Mouse (Mus musculus): Measurements from ENCODE around the gene Serinc5.
"Not testable (repeated sequence)": the region's sequence is repeated elsewhere in the genome, so short reads cannot be mapped to it uniquely, and the experiment has no call there.

Serinc5 gene

DNA sequence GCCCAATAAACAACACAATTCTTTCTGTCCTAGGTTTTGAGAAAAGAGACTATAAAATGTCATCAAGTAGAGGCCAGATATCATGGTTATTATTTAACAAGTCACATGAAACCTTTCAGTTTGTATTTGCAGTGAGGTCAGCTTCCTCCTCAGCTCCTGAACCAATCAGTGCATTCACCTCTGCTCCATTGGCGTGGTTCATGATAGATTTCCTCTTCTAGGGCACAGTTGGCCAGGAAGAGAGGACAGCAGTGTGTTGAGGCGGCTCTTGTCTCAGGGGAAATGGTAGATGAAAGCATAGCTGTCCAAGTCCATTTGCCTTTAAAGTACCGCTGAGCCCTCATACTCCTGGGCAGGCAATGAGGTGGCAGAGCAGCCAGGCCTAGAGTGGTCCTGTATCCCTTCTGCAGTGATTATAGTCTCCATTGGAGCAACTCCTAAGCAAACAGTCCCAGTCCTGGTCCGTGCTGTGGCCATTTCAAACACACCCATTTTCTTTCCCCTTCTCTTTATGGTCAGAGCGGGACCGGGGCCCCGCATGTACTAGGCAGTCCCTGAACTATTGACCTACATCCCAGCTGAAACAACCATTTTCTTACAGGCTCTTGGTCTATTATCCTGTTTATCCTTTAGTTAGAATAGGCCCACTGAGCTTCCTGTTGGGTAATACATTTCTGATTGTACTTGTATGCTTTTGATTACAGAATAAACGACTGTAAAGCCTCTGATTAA is 51.8 kb downstream of the Serinc5 start:
- no peak for DNase-seq (ENCODE audit: extremely low read depth, insufficient read length, low spot score)

DNA sequence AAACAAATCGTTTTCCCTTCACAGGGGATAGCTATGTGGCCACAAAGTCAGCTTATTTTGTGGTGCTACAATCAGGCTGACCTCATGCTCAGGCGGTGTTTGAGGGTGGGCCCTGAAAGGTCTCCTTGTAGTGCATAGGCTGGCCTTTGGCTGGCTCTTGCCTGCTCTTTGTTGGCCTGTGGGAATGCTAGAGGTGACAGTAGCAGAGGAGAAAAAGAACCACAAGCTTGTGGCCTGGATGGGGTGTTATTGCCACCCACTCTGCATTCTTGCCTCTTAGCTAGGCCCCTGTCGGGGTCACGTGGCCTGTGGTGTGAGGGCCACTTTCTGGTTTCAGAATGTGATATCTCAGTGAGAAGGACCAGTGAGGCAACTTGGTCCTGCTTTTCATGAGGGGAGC is 54.1 kb downstream of the Serinc5 start:
- no peak for DNase-seq (ENCODE audit: extremely low read depth, insufficient read length, low spot score)

DNA sequence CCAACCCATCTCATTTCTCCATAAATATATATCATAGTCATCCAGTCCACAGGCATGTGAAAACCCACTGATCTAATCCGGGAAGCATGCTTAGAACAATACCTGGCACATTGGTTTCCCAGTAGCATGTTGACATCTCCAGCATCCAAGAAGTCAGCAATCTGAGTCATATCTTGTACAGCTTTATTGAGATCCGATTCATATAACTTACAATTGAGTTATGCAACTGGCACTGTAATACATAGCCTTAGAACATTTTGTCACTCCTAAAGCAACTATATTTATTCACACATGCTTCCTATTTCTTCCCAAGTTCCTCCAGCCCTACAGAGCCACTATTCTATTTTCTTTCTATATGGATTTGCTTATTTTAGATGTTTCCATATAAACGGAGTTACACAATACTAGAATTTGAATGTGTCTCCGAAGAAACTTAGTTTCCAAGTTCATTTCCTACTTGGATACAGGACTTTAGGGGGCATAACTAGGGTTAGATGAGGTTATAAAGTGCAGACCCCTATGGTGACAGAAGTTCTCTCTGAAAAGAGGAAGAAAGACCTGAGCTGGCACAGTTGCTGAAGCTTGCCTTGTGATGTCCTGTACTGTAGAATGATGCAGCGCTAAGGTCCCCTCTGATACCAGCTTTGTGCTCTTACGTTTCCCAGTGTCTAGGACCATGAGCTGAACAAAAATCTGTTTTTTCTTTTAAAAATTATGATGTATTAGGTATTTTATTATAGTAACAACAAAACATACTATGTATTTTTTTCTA is 57.5 kb downstream of the Serinc5 start:
- no peak for DNase-seq (ENCODE audit: extremely low read depth, insufficient read length, low spot score)

DNA sequence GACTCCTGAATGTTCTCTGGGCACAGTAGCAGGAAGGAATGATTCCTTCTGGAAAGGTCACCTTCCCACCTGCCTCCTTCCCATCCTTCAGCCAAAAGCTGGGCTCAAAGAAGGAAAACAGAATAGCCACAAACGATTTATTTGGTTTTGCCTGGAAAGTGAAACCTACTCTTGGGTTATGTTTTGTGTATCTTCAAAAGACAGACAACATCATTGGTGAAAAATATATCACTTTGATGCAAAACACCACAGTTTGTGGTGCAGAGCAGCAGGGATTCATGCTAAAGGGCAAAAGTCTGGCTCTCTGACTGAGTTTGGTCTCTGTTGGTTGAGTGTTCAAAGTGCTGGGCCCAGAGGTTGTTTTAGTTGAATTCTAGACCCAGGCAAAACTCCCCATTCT is 60.8 kb downstream of the Serinc5 start:
- DNase-seq (ENCODE audit: extremely low read depth, insufficient read length, low spot score): no peak

DNA sequence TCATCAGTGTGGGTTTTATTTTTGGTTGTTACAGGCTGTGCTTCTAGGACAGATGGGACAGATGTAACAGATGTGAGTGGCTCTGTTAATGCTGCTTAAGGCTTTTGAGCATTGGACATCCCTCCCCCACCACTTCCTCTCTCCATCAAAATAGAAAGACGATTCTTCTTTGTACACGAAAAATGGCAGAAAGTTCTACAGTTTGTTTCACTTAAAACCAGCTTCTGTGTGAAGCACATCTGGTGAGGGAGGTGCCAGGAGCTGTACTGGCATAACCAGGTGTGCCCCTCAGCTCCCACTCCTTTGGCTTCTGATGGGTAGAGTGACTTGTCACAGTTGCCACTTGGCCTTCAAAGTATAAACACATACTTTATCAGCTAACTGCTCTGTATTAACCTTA is 63.8 kb downstream of the Serinc5 start:
- DNase-seq (ENCODE audit: extremely low read depth, insufficient read length, low spot score): no peak

DNA sequence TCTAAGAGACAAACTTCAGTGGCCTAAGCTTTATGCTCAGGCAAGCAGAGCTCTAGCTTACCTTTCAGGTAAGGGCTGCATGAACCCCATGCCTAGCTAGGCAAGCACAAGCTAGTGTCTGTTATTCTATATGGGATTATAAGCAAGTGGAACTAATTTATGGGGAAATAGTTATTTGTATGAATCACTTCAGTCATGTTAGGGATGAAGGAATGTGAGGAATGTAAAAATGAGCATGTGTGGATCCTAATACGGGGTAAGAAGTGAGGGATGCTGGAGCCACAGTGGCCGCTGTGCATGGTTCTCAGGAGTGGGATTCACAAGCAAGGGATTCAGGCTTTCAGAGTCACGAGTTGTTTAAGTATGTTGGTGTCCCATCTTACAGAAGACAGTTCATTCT is 64.4 kb downstream of the Serinc5 start:
- DNase-seq (ENCODE audit: extremely low read depth, insufficient read length, low spot score): no peak

DNA sequence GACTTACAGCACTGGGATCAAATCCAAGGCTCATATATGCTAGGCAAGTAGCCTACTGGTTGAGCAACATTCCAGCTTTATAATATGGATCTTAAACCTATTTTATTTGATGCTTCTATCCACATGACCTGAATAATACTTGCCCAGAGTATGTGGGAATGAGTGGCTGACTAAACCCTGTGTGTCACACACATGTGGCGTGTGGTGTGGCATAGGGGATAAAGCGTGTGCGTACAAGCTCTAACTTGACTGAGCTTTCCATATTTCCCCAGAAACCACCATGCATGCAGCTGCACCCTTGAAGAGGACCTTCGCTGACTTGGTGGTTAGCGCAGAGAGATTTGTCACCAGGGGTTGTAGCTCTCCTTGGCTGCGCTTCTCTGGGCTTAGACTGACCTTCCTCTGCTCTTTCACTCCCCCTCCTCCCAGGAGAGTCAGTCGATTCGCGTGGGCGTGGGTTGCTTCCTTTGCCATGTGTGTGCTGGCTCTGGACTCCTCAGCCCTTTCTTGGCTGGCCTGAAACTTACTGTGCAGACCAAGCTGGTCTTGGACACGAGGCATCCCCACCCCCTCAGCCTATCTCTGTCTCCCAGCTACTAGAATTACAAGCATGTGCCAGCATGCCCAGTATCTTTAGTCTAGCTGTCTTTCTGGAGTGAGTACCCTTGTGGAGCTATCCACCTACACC is 65.2 kb downstream of the Serinc5 start:
- DNase-seq (ENCODE audit: extremely low read depth, insufficient read length, low spot score): no peak

DNA sequence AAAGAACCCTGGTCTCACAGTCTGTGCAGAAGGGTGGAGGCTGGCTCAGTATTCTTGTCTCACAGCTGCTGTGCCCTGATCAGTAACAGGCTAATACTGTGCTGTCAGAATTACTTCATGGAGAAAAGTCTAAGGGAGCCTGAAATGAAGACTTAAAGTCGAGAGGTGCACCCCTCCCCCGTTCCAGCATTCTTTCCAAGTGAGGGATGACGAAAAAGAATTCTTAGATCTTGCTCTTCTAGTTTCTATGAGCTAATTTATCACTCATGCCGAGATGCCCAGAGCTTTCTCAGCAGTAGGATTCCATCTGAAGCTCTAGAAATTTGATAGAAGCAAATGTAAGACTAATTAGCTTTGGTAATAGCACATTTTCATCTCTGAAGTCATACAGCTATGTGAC is 66.8 kb downstream of the Serinc5 start:
- DNase-seq (ENCODE audit: extremely low read depth, insufficient read length, low spot score): no peak

DNA sequence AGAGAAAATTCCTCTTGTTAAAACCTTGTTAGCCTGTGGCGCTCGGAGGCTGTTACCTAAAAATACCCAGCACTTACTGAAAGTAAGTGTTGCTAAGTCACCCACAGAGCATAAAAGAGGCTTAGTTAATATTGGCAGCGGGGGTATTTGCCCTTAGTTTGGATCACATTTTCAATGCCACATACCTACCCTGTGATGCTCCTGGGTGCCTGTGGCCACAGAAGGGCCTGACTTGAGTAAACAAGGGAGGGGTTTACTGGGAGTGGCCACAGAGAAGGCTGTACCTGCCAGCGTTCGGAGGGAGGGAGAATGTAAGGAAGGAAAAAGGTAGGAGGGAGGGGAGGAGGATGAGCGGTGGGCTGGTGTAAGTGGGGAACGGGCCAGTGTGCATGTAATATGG is 68.8 kb downstream of the Serinc5 start:
- DNase-seq (ENCODE audit: extremely low read depth, insufficient read length, low spot score): no peak

DNA sequence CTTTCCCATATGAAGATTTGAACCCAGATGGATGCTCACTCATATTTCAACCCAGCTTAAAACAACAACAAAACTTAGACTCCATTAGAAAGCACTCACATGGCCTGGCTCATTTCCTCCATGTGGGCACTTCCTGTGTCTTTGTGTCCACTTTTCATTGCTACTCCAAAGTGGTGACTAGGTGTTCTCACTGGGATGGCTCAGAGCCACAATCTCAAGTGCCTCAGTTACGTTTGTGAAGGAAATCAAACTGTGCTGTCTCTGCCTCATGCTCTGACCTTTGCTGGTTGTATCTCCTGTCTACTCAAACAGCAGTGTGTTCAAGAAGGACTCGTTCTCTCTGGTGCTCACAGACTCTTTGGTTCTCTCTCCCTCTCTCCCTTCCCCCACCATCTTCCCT is 70.7 kb downstream of the Serinc5 start:
- no peak for DNase-seq (ENCODE audit: extremely low read depth, insufficient read length, low spot score)

DNA sequence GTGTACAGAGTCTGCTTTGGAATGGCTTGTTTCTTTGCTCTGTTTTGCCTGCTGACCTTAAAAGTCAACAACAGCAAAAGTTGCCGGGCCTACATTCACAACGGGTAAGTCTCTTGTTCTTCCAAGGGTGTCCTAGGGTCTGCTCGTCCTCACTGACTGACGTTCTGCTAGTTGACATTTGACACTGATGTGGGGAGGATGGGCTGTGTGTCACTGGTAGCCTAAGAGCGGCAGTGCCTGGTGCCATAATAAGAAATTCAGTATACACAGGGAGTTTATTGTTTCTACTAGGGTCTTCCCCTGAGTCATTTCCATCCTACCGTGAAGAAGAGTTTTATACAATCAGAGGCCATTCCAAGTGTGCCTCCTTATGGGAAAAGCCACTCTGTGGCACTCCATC is 71.9 kb downstream of the Serinc5 start:
- no peak for DNase-seq (ENCODE audit: extremely low read depth, insufficient read length, low spot score)

DNA sequence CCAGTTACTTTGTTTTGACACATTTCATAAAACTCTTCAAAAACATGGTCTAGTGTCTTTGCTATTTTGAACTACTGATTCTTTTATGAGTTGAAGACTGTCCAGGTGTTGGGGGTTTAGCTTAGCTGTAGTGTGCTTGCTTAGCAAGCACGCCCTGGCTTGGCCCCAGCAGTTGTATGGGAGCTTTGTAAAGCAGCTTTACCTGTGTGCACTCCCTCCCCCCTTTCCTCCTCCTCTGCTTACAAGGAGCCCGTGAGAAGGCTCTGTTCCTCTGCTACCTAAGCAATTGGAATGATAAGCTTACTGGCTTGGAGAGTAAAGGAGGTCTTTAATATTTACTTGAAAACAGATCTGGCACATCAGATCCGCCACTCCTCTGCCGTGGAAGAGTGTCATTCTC is 72.6 kb downstream of the Serinc5 start:
- no peak for DNase-seq (ENCODE audit: extremely low read depth, insufficient read length, low spot score)

DNA sequence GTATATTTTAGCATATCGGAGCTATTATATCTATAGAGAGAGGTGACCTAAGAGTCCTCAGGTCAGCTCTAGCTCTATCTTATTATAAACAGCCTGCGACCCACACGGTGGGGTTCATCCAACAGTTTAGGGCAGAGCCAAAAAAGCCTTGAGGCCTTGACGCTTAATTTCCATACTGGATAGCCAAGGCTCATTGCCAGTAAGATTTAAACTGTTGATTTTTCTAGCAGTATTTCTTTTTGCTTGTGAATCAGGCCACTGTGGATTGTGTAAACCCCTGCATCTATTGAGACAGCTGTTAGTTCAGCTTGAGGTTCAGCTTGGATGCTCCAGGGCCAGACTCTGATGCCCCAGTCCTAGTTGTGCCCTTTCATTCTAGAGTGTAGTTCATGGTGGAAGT is 73.4 kb downstream of the Serinc5 start:
- DNase-seq (ENCODE audit: extremely low read depth, insufficient read length, low spot score): no peak

DNA sequence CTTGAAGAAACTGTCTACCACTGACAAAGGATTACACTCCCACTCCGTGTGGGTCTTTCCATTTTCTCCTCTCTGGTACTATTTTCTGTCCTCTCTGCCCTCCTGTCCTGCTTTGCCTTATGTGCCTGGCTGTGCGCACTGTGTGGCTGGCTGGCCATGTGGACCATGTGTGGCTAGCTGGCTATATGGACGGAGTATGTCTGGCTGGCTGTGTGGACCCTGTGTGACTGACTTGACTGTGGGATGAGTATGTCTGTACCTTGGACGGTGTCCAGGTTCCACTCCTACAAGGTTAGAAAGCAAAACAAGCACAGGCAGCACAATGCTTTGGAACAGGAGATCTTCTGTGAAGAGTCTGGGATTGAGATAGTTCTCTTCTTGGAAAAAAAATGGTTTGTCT is 74.4 kb downstream of the Serinc5 start:
- no peak for DNase-seq (ENCODE audit: extremely low read depth, insufficient read length, low spot score)

DNA sequence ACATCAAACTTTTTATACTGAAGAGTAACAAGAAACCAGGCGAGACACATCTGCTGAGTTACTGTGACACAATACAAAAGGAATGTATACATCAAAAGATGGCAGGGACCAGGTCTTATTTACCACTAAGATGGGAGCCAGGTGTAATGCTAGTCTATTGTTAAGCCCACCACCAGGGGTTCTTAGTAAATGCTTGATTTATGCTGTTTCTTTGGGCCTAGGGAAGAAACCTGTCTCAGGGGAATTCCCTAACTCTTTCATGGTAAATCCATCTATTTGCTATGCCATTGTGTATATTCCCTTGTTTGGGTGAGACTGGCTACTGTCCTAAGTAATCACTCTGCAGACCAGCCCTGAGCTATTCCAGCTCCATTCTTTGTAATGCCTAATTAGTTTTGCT is 76.3 kb downstream of the Serinc5 start:
- DNase-seq (ENCODE audit: extremely low read depth, insufficient read length, low spot score): not testable (repeated sequence)

DNA sequence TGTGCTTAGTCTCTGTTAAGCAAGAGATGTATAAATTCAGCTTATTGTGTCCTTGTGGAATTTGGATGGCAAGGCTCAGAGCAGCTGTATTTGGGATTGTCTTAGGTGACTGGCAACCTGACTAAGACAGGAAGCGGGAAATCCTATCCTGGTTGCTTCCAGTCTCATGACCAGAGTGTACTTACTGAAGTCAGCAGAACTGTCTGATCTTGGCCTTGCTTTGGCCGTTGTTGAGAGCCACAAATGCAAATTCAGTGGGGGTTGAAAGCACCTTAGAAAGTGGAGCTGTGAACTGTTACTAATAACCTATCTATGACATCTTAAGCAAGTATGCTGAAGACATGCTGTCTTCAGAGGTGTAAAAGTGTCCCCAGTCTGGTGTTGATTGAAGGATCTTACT is 78.2 kb downstream of the Serinc5 start:
- DNase-seq (ENCODE audit: extremely low read depth, insufficient read length, low spot score): no peak

DNA sequence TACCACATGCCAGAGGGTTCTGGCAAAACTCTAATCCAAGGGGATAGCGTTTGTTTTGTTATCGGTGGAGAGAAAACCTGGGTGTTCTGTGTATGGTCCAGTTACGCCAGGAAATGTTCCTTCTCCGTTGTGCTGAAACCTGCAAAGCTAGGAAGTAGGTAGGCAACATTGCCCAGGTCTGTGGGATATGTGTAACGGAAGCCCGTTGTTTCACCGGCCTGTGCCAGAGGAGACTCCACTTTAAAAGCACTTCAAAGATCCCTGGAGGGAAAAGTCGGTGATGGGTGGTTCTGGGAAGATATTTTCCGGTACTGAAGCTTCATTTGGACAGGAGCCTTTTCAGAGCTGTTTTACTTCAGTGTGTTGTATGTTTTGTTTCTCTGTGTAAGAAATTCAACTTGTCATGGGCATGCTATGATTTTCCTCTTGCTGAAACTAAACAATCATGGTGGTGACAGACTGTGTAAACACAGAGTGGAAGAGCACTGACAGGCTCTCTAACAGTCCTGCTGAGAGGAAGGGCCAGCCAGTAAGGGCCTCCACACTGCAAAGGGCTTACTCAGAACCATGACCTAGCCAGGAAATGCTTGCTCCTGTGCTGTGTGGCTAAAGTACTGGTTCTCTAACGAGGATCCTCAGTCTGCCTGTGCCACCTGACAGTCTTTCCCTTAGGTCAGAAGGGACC is 83.1 kb downstream of the Serinc5 start:
- no peak for DNase-seq (ENCODE audit: extremely low read depth, insufficient read length, low spot score)

DNA sequence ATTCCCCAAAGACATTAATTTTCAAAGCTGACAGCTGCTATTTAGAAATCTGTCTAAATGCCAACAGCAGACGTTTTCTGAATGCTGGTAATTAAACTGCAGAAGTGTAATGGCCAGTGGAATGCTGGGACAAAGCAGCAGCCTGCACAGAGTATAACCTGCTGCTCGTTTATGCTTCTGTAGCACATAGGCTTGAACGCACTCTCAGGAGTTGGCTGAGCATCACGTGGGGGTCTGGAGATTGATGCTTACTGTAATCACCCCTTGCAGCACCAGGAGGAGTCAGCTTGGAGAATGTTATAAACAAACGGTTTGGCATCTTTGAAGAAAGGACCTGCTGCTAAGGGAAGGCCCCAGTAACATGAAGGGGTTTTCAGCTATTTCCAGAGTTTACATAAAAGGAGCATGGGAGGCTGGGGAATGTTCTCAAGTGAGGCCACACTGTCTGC is 85.6 kb downstream of the Serinc5 start:
- DNase-seq (ENCODE audit: extremely low read depth, insufficient read length, low spot score): no peak

DNA sequence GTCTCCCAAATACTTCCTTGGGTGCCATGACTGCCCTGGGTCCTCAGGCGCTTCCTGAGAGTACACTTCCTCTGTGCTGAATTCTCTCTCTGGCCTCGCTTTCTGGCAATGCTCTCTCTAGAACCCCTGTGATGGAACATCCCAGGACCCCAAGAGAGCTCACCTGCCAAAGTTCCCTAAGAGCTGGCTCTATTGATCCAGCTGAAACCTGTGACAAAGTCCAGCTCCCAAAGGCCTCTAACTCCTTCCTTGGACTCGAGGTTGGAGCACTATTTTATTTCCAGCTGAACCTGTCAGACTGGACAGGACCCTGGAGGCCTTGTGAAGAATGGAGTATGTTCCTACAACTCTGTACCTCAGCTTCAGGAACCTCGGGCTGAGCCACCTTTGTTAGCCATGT is 86.2 kb downstream of the Serinc5 start:
- DNase-seq (ENCODE audit: extremely low read depth, insufficient read length, low spot score): no peak

DNA sequence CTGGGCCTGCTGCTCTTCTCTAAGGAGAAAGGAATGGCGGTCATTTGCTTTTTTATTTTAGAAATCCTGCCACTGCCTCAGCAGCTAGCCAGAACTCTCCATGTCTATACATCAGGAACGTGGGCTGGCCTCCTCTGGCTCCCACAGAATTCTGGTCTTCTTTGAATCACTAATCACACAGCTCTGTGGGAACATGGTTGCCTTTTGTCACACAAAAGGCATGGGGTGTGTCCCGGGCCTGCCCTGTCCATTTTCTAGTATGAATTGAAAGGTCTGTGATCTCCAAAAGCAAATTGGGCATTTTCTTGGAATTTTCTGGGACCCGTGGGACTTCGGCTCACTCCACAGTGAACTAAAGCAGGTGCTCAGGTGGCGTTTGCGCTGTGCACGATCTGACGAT is 87.9 kb downstream of the Serinc5 start:
- DNase-seq (ENCODE audit: extremely low read depth, insufficient read length, low spot score): no peak

DNA sequence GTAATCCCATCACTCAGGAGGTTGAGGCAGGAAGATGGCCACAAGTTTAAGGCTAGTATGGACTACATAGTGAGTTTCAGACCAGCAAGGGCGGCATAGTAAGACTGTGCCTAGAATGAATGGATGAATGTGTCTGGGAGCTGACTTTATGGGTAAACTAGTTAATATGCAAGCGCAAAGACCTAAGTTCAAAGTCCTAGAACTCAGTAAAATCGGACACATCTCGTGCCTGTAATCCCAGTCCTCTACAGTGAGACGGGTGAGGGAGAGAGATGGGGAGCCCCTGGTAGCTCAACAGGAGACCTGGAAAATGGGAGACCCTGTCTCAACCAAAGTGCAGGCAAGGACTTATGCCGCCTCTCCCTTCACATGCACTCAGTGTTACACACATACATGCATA is 88.5 kb downstream of the Serinc5 start:
- DNase-seq (ENCODE audit: extremely low read depth, insufficient read length, low spot score): no peak

Data from 3134 (cell line).